Mouse (Mus musculus) left cerebral cortex, postnatal 36 days (tissue): ENCODE results near the gene Elovl2. TPM values are rescaled to one million over a fixed set of nuclear protein-coding genes. Genes with fewer than 3 reads are reported as not detected.
"Not testable (repeated sequence)": the region's sequence is repeated elsewhere in the genome, so short reads cannot be mapped to it uniquely, and the experiment has no call there.

Experiments used
- DNase-seq, 2 experiments: peaks; one replicate each; pipeline ENCODE4 v3.0.0; 2021 to 2022; ENCODE audit warnings: low spot score in 2 of 2, mixed read lengths in 1 of 2
- intact Hi-C: fragments of 180-260 bp; cut with DNase I; formaldehyde crosslinking; loops from one replicate; pipeline ENCODE4 v1.15.1; 2025
- total RNA-seq, 2 experiments: library from RNA; stranded (reverse); gene quantifications; 2 replicates each; pipeline ENCODE4 v1.2.3; 2021

Elovl2 gene
- 10 to 100 TPM; 18.3 to 18.6 TPM for total RNA-seq

- intact Hi-C loops = loop anchor here (5.0 kb wide), 1 partner anchor 73 kb away; no protein-coding TSS in a partner anchor
- DNase-seq = peak; percentile 60 to 77
These were observed at the start of gene Elovl2 for GRCm38 (mm10) chr13:41220304-41220834. Elovl2 (minus strand) TSS chr13:41220405.

GRCm38 (mm10) chr13:41267827-41268408 is 47.7 kb upstream of the Elovl2 start:
- peak; percentile 59 to 64 for DNase-seq
- intact Hi-C loops = no loop called here

DNA sequence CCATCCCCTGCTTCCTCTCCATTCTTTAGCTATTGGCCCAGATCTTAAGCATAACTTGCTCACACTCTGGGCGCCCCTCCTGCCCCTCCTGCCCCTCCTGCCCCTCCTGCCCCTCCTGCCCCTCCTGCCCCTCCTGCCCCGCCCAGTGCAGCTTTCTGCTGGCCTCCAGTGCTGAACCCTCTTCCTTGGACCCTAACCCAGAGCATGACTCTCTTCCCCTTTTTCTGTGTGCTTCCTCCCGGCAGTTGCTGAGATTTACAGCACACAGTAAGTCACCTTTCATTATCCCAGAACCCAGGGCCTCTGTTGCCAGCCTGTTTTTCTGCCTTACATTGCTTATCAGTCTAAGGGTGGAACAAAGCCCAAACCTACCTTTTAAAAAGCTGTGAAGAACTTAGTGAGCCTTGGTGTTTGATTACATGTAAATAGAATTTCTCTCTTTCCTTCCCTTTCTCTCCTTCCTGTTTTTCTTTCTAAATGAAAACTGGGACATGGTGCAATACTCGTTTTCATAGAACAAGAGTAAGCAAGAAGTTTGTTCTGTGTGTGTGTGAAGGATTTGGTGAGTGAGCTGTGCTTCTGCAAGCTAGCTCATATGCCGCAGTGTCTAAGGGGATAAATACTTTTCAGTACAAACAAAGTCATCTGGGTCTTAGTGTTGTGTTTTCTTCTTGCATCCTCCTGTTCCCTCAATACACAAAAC is 43.2 kb upstream of the Elovl2 start:
- DNase-seq = no peak
- intact Hi-C loops = no loop called here

DNA sequence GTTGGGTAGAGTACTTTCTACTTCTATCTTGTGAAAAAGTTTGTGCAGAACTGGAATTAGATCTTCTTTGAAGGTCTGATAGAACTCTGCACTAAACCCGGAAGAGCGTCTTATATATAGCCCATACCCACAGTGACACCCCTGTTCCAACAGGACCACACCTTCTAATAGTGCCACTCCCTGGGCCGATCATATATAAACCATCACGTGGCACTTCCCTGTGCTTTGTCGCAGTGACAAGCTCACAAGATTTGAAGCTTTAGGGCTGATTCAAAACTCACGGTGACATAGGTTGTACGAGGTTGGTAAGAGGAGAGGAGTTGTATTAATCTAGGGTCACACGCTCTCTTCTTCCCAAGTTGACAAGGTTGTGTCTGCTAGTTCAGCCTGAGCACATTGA is 41.4 kb upstream of the Elovl2 start:
- DNase-seq, intact Hi-C loops: not testable (repeated sequence)

- no peak for DNase-seq
- intact Hi-C loops = no loop called here
These were observed 37.6 kb upstream of the Elovl2 start for GRCm38 (mm10) chr13:41257851-41258250.

GRCm38 (mm10) chr13:41256962-41257361 is 36.8 kb upstream of the Elovl2 start:
- no peak for DNase-seq
- intact Hi-C loops = no loop called here

GRCm38 (mm10) chr13:41256126-41256525 is 35.9 kb upstream of the Elovl2 start:
- DNase-seq = no peak
- intact Hi-C loops = no loop called here

DNA sequence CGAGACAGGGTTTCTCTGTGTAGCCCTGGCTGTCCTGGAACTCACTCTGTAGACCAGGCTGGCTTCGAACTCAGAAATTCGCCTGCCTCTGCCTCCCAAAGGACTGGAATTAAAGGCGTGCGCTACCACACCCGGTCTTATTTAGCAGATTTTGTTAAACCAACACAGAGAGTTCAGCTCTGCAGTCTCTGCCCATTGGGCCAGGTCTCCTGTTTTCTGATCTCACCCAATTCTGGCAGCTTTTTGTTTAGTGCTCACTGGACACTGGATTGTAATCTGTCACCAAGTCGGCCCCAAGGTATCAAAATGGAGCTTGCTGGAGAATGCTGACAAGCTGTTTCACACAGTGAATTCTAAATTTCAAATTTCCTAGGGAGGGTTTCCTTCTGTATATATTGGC is 32.5 kb upstream of the Elovl2 start:
- intact Hi-C loops = no loop called here
- no peak for DNase-seq

- no peak for DNase-seq
- intact Hi-C loops = no loop called here
These were observed 31.9 kb upstream of the Elovl2 start for GRCm38 (mm10) chr13:41252141-41252540.

- DNase-seq = no peak
- intact Hi-C loops = no loop called here
These were observed 31.5 kb upstream of the Elovl2 start for GRCm38 (mm10) chr13:41251667-41252066.

- intact Hi-C loops, DNase-seq: not testable (repeated sequence)
These were observed 31.0 kb upstream of the Elovl2 start for GRCm38 (mm10) chr13:41251232-41251631.

DNA sequence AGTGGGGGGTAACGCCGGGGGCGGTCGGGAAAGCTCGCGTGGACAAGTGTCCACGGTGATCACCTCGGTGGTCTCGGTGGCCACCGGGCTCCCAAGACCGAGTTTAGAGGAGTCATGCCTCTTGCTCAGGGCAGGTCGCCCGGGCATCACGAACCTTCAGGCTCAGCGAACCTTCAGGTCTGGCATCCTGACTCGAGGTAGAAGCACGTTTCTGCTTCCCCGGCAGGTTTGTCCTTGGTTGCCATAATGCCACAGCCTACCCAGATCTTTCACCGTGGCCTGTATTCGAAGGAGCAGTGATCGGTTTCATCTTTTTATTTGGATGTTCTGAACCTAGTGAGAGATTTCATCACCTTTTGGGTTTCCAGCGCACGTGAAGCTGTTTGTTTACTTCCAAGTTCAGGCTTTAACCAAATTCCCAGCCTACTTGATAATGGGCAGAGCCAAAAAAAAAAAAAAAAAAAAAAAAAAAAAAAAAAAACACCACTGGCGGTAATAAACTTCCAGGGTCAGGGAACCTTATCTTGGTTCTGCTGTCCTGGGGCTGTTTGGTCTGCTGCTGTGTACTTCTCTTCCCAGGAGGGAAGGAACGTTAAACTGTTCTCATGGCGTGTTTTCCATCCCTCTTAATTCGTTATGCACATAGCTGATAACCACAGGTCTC is 30.2 kb upstream of the Elovl2 start:
- intact Hi-C loops = no loop called here

DNA sequence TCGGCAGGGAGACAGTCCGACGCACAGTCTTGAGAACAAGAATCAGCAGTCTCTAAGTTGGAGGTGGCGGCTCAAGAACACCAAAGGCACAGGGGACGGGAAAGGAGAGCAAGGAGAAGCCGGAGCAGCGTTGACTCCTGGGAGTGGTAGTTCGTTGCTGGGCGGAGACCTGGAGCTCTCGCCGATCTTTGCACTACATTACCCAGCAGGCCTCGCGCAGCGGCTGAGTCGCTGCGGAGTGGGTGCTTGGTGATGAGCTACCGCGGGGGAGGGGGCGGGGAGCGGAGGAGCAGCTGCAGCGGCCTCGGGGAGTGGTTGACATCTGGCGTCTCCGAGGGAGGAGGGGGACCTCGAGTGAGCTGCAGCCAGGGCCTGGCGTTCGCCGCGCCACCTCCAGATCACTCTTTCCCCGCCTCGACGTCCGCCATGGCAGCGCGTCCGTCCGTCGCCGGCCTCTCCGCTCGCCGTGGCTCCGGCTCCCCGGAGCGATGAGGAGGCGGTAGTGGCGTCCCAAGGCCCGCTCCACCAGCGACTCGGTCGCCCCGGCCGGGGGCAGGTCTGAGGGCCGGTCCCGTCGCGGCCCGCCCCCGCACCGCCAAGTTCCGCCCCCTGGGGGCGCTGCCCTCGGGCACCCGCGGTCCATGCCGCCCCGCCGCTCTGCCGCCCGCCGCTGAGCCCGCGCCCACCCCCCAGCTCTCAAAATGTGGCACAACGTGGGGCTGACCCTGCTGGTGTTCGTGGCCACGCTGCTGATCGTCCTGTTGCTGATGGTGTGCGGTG is 29.5 kb upstream of the Elovl2 start, which contains the start of gene Smim13:
TSS of gene Smim13 (plus strand) at position 307 of the 780 bp plus-strand sequence.
- peak; percentile 93 to 95 for DNase-seq
- intact Hi-C loops = no loop called here

More for the DNA sequence above, 30.2 kb upstream of the Elovl2 start:
- no peak for DNase-seq

- intact Hi-C loops = no loop called here
- peak; percentile 22 to 23 for DNase-seq
These were observed 28.7 kb upstream of the Elovl2 start for GRCm38 (mm10) chr13:41248751-41249520.

DNA sequence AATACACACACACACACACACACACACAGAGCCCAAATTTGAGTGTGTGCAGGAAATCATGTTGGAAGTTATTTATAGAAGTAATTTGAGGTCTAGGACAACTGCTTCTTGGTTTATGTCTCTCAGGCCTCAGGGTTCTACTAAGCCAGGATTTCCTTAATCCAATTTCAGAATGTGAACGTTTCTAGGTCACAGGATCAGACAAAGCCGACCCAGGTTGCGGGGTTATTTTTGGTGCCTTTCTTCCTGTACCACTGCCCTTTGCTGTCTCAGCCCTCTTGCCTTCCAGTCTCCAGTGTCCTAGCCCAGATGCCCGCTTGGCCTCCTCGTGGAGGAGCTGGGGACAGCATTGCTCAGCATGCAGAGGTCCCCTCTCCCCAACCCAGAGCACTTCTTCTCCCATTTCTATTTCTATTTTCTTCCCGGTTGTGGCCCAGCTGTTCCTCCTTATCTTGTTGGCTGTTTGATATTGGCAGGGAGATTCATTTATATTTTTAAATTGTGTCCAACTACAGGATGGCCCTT is 24.2 kb upstream of the Elovl2 start:
- no peak for DNase-seq
- intact Hi-C loops = no loop called here

DNA sequence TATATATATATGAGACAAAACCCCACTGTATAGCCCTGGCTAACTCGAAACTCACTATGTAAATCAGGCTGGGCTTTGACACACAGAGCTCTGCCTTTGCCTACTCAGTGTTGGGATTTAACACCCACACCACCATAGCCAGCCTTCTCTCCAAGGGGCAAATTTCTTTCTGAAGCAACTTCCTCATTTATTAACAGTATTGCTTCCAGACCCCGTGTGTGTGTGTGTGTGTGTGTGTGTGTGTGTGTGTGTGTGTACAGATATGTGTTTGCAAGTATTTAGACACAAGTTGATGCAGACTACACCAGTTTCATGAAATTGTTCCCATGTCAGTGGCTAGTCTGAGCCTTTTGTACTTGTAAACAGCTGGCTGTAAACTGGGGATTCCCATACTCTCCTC is 21.4 kb upstream of the Elovl2 start:
- intact Hi-C loops = no loop called here

DNA sequence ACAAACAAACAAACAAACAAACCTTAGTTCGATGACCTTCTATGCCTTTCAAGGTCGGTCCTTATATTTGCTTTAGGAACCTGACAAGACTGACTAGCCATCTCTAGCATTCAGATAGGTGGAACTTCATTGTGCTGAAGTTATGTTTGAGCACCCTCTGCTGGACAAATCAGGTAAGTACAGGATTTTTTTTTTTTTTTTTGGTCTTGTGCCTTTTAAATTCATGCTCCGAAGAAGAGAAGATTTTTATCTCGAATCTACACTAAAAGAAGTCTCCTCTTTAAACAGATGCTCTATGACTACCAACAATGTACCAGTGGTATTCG is 18.6 kb upstream of the Elovl2 start:
- DNase-seq = no peak
- intact Hi-C loops = loop anchor here (5.0 kb wide), 5 partner anchors 91 to 456 kb away; partner anchors contain the start of gene Pak1ip1

More for the DNA sequence above, 21.4 kb upstream of the Elovl2 start:
- no peak for DNase-seq

DNA sequence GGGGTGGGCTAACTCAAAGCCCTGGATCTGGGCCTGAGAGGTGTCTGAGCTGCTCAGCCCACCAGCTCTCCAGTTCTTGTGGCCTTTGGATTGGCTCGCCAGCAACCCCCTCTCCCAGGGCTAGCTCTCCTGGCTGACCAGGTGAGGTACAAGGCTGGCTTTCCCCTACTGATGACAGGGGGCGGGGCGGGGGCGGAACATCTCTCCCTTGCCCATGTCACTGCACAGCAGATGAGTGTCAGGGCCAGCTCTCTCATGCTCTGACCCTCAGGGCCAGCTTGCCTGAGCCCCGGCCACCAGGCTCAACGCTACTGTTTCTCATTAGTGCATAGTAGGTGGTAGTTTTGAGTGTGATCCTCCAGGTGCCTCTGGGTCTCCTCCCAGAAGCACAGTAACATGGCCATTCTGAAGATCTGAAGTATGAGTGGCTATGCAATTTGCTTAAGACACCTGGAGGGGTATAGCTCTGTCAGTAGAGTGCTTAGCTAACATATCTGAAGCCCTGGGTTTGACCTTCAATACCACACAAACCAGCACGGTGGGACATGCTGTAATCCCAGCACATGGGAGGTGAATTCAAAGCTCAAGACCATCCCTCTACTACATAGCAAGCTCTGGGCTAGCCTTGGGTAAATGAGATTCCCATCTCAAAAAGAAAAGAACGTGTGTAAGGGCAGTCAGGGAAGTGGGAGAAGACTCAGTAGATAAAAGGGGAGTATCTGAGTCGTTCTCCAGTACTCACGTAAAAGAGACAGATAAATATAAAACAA is 18.0 kb upstream of the Elovl2 start:
- intact Hi-C loops = loop anchor here (5.0 kb wide), 5 partner anchors 91 to 456 kb away; partner anchors contain the start of gene Pak1ip1
- no peak for DNase-seq
